Mouse (Mus musculus) midbrain, embryonic 11.5 days (tissue): ENCODE measurements at regions not wholly inside any gene's neighbourhood (a gene's known extent, or its start where the extent isn't known, plus 50 kb on each side); places are given as distances from the start of the nearest gene placed in this dataset.

Source experiments
- ATAC-seq: fragments of 200-750 bp; cut with Nextera tagmentation; 2 replicates; pipeline ENCODE4 v1.8.0; 2017; ENCODE audit warnings: moderate TSS enrichment, moderate library complexity; ENCODE audit not compliant: low FRiP score
- DNase-seq: peaks from one replicate; pipeline ENCODE4 v3.0.0; 2015; ENCODE audit warnings: low spot score; ENCODE audit errors: missing footprints
- H3K27ac ChIP-seq: fragments of 300-500 bp; sonication (generic); 2 replicates; pipeline ENCODE4 v1.5.1; 2014; ENCODE audit warnings: low read depth, low read length
- H3K27me3 ChIP-seq: fragments of 300-500 bp; sonication (generic); 2 replicates; pipeline ENCODE4 v1.6.1; 2014; ENCODE audit warnings: mild to moderate bottlenecking, low read length, moderate library complexity, mixed read lengths; ENCODE audit not compliant: control insufficient read depth, insufficient read depth
- H3K36me3 ChIP-seq: fragments of 300-500 bp; sonication (generic); 2 replicates; pipeline ENCODE4 v1.6.1; 2014; ENCODE audit warnings: mild to moderate bottlenecking, low read length, moderate library complexity, mixed read lengths; ENCODE audit not compliant: control insufficient read depth, insufficient read depth
- H3K4me1 ChIP-seq: fragments of 300-500 bp; sonication (generic); 2 replicates; pipeline ENCODE4 v1.6.1; 2014; ENCODE audit warnings: low read length; ENCODE audit not compliant: control insufficient read depth, insufficient read depth
- H3K4me2 ChIP-seq: fragments of 300-500 bp; sonication (generic); 2 replicates; pipeline ENCODE4 v1.6.1; 2014; ENCODE audit warnings: mild to moderate bottlenecking, moderate library complexity
- H3K4me3 ChIP-seq: fragments of 300-500 bp; sonication (generic); 2 replicates; pipeline ENCODE4 v1.5.1; 2014; ENCODE audit warnings: low read depth, low read length
- H3K9ac ChIP-seq: fragments of 300-500 bp; sonication (generic); 2 replicates; pipeline ENCODE4 v1.6.1; 2014; ENCODE audit warnings: low read length
- H3K9me3 ChIP-seq: fragments of 300-500 bp; sonication (generic); 2 replicates; pipeline ENCODE4 v1.6.1; 2016; ENCODE audit warnings: low read length; ENCODE audit not compliant: control insufficient read depth
- WGBS: fragments of 180-500 bp; shearing (Covaris S2); extraction: QIAGEN DNeasy Blood & Tissue Kit; methylation state at CpG from one replicate; pipeline ENCODE4 v1.1.7; 2014; 5-methylcytosine and 5-hydroxymethylcytosine counted together

- WGBS = 87% methylated on average over 8 of the region's 8 CpGs
- no peaks in the 10 kb centered on the region for H3K4me1 ChIP-seq
- no peak overlapping the region for H3K4me2 ChIP-seq
- no peak overlapping the region for H3K4me3 ChIP-seq
- H3K9me3 ChIP-seq = no peaks in the 10 kb centered on the region
- H3K36me3 ChIP-seq = no peaks in the 10 kb centered on the region
- H3K27ac ChIP-seq = no peak overlapping the region
- ATAC-seq (no peak), DNase-seq (no peak)
- no peaks in the 10 kb centered on the region for H3K27me3 ChIP-seq
- no peak overlapping the region for H3K9ac ChIP-seq
Observed at GRCm38 (mm10) chr7:134523897-134524296, 138.4 kb upstream of the D7Ertd443e start.

- Histone ChIP-seq H3K27ac (no peak overlapping the region), H3K4me2 (no peak overlapping the region), H3K9me3 (no peaks in the 10 kb centered on the region), H3K36me3 (no peaks in the 10 kb centered on the region), H3K9ac (no peak overlapping the region), H3K27me3 (no peaks in the 10 kb centered on the region), H3K4me1 (no peaks in the 10 kb centered on the region), H3K4me3 (no peak overlapping the region)
- ATAC-seq (no peak), DNase-seq (no peak)
- 88% methylated on average over 1 of the region's 1 CpGs for WGBS
Observed at GRCm38 (mm10) chr7:134525041-134525440, 139.6 kb upstream of the D7Ertd443e start.

GRCm38 (mm10) chr7:134525461-134525860, 140.0 kb upstream of the D7Ertd443e start:
- H3K4me2 ChIP-seq = no peak overlapping the region
- 94% methylated on average over 2 of the region's 2 CpGs for WGBS
- no peak for DNase-seq
- no peaks in the 10 kb centered on the region for H3K4me1 ChIP-seq
- no peaks in the 10 kb centered on the region for H3K36me3 ChIP-seq
- no peak overlapping the region for H3K4me3 ChIP-seq
- H3K9ac ChIP-seq = no peak overlapping the region
- no peak overlapping the region for H3K27ac ChIP-seq
- H3K9me3 ChIP-seq = no peaks in the 10 kb centered on the region
- ATAC-seq = no peak
- no peaks in the 10 kb centered on the region for H3K27me3 ChIP-seq

- Histone ChIP-seq H3K9ac (no peak overlapping the region), H3K36me3 (no peaks in the 10 kb centered on the region), H3K4me3 (no peak overlapping the region), H3K4me2 (no peak overlapping the region), H3K27me3 (no peaks in the 10 kb centered on the region), H3K4me1 (no peaks in the 10 kb centered on the region), H3K9me3 (no peaks in the 10 kb centered on the region), H3K27ac (no peak overlapping the region)
- 85% methylated on average over 2 of the region's 2 CpGs for WGBS
- DNase-seq = no peak
- ATAC-seq = no peak
Observed at GRCm38 (mm10) chr7:134527351-134527750, 141.9 kb upstream of the D7Ertd443e start.

- H3K36me3 ChIP-seq = no peaks in the 10 kb centered on the region
- no peak overlapping the region for H3K9ac ChIP-seq
- H3K4me1 ChIP-seq = no peaks in the 10 kb centered on the region
- 90% methylated on average over 3 of the region's 3 CpGs for WGBS
- ATAC-seq = no peak
- H3K9me3 ChIP-seq = no peaks in the 10 kb centered on the region
- H3K27me3 ChIP-seq = no peaks in the 10 kb centered on the region
- H3K4me3 ChIP-seq = no peak overlapping the region
- no peak overlapping the region for H3K4me2 ChIP-seq
- no peak for DNase-seq
- H3K27ac ChIP-seq = no peak overlapping the region
Observed at GRCm38 (mm10) chr7:134528026-134528425, 142.4 kb upstream of the Dock1 start.

GRCm38 (mm10) chr7:134534821-134535220, 135.6 kb upstream of the Dock1 start:
- H3K4me2 ChIP-seq = no peak overlapping the region
- no peak overlapping the region for H3K27ac ChIP-seq
- H3K36me3 ChIP-seq = no peaks in the 10 kb centered on the region
- ATAC-seq = no peak
- WGBS = 84% methylated on average over 4 of the region's 4 CpGs
- no peak overlapping the region for H3K9ac ChIP-seq
- no peaks in the 10 kb centered on the region for H3K27me3 ChIP-seq
- H3K4me3 ChIP-seq = no peak overlapping the region
- H3K9me3 ChIP-seq = no peaks in the 10 kb centered on the region
- DNase-seq = no peak
- no peaks in the 10 kb centered on the region for H3K4me1 ChIP-seq

- ATAC-seq (no peak), DNase-seq (no peak)
- Histone ChIP-seq H3K27me3 (no peaks in the 10 kb centered on the region), H3K4me3 (no peak overlapping the region), H3K27ac (no peak overlapping the region), H3K4me1 (no peaks in the 10 kb centered on the region), H3K36me3 (no peaks in the 10 kb centered on the region), H3K9ac (no peak overlapping the region), H3K4me2 (no peak overlapping the region), H3K9me3 (no peaks in the 10 kb centered on the region)
- 74% methylated on average over 2 of the region's 2 CpGs for WGBS
Observed at GRCm38 (mm10) chr7:134541699-134542098, 128.8 kb upstream of the Dock1 start.

GRCm38 (mm10) chr7:134546187-134546586, 124.3 kb upstream of the Dock1 start:
- no peaks in the 10 kb centered on the region for H3K36me3 ChIP-seq
- H3K4me2 ChIP-seq = no peak overlapping the region
- 0 out of 2 replicates have a peak, but pooled peaks cover 2% of the 10 kb centered on the region for H3K4me1 ChIP-seq
- no peak overlapping the region for H3K27ac ChIP-seq
- H3K9me3 ChIP-seq = no peaks in the 10 kb centered on the region
- H3K4me3 ChIP-seq = no peak overlapping the region
- H3K9ac ChIP-seq = no peak overlapping the region
- DNase-seq (no peak), ATAC-seq (no peak)
- H3K27me3 ChIP-seq = no peaks in the 10 kb centered on the region
- WGBS = 81% methylated on average over 6 of the region's 6 CpGs

GRCm38 (mm10) chr7:134549286-134549919, 121.1 kb upstream of the Dock1 start:
- DNase-seq (no peak), ATAC-seq (no peak)
- Histone ChIP-seq H3K4me3 (no peak overlapping the region), H3K27ac (no peak overlapping the region), H3K4me2 (no peak overlapping the region), H3K27me3 (no peaks in the 10 kb centered on the region), H3K4me1 (0 out of 2 replicates have a peak, but pooled peaks cover 2% of the 10 kb centered on the region), H3K9me3 (no peaks in the 10 kb centered on the region), H3K9ac (no peak overlapping the region), H3K36me3 (no peaks in the 10 kb centered on the region)
- 92% methylated on average over 8 of the region's 8 CpGs for WGBS
